Mouse (Mus musculus): ENCODE results near the gene Esf1. TPM values are rescaled to one million over a fixed set of nuclear protein-coding genes. Genes with fewer than 3 reads are reported as not detected.
"Not testable (repeated sequence)": the region's sequence is repeated elsewhere in the genome, so short reads cannot be mapped to it uniquely, and the experiment has no call there.

Gene Esf1
- polyA plus RNA-seq, 1 experiment from 2014 or later: 24.6 TPM

GRCm38 (mm10) chr2:140096034-140096433 lies 74.3 kb downstream of the Esf1 start:
- DNase-seq (ENCODE audit: low spot score): no peak

- no peak for DNase-seq (ENCODE audit: low spot score)
Measured at GRCm38 (mm10) chr2:140093433-140093832, 76.9 kb downstream of the Esf1 start.

- DNase-seq (ENCODE audit: low spot score): no peak
Measured at GRCm38 (mm10) chr2:140084245-140084644, 86.1 kb downstream of the Esf1 start.

DNA sequence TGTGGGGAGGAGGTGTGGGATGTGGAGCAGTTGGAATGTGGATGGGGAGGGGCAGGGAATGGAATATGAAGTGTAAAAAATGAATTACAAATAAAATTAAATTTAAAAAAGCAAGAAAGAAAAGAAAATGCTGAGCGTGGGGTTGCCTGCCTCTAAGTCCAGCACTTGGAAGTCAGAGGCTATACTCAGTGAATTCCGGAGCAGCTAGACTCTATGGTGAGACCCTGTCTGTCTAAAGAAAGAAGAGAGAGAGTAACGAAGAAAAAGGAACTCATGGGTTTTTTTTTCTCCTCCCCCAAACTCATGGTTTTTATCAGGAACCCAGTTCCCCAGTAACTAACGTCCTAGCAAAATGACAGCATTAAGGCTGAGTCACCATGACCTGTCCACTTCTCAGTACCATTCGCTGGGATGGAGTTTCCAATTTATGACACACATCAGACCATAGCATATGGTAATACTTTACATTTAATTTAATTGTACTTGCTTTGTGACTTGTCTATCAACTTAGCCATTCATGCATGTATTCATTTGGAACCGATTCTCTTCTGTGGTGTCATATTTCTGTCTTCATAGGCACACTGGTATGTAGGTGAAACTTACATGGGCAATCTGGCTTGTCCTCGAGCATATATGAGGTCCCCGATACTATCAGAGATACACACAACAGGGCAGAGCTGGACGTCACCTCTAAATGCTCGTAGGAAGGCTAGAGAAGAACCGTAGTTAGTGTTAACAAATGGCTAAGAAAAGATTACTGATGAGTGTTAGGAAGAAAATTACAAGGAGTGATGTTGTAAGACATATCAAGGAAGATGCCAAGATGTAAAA lies 89.4 kb downstream of the Esf1 start:
- DNase-seq (ENCODE audit: low spot score): no peak

DNA sequence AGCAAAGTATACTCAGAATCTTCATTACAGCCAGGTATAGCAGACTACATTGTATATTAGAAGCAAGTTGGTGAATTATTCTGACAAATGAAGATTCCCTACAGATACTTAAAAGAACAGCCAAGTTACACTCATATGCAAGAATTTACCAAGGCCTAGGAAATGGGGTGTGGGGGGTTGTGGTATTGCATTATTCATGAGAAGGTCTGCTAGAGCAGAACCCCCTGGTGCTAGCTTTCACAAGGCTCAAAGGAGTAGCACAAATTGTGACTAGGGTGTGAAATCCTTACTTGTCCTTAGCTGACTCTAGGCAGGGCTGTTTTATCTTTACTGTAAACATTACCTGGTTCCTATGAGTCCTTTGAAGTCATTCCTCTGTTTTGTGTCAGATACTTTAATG lies 91.1 kb downstream of the Esf1 start:
- DNase-seq (ENCODE audit: low spot score): not testable (repeated sequence)

- no peak for DNase-seq (ENCODE audit: low spot score)
Measured at GRCm38 (mm10) chr2:140078600-140079280, 91.6 kb downstream of the Esf1 start.

DNA sequence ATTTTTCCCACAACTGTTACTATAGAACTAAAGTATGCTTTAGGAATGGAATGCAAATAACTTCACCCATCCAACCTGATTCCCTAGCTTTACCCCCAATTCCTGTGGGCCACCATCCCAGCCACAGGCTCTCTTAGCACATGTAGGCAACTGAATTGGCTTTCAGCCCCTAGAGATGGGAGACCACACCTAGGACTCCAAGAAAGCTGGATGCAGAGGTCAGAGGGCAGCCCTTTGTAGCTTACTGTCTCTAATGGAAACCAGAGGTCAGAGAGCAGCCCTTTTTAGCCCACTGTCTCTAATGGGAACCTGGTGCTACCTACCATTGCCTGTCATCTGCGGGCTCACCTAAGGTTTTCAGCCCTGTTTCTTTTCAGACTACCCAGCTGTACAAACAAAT lies 92.9 kb downstream of the Esf1 start:
- DNase-seq (ENCODE audit: low spot score): no peak

GRCm38 (mm10) chr2:140075150-140075549 lies 95.2 kb downstream of the Esf1 start:
- no peak for DNase-seq (ENCODE audit: low spot score)

Other genes starting within 250 kb of the Esf1 start
- gene Tasp1, start 103.8 kb downstream of the Esf1 start, polyA plus RNA-seq (2015; fragmentation: Nextera tagmentation; extraction: Ambion mirVana): 44.8 and 56.1 TPM in 2 replicates
- gene Gm17374, start 18.5 kb downstream of the Esf1 start, polyA plus RNA-seq (2015; fragmentation: Nextera tagmentation; extraction: Ambion mirVana): not detected in 2 replicates
- 20.5 and 21.5 TPM in 2 replicates for gene Ndufaf5, start 85 bp upstream of the Esf1 start, polyA plus RNA-seq (2015; fragmentation: Nextera tagmentation; extraction: Ambion mirVana)
- 0.13 and 0.27 TPM in 2 replicates for gene Sel1l2, start 219.1 kb upstream of the Esf1 start, polyA plus RNA-seq (2015; fragmentation: Nextera tagmentation; extraction: Ambion mirVana)
- 24.6 and 28.6 TPM in 2 replicates for gene Macrod2, start 224.7 kb upstream of the Esf1 start, polyA plus RNA-seq (2015; fragmentation: Nextera tagmentation; extraction: Ambion mirVana)

All from thymus, postnatal 0 days (tissue).